Mouse (Mus musculus) small intestine, adult 2 months (tissue): ENCODE measurements around the gene Cltrn. TPM values are rescaled to one million over a fixed set of nuclear protein-coding genes. Genes with fewer than 3 reads are reported as not detected.

Experiments used
- H3K27ac ChIP-seq: fragments of 200-500 bp; 2 replicates; pipeline ENCODE4 v1.5.1; 2012; ENCODE audit warnings: low read depth, low read length, control low read depth, inconsistent platforms; ENCODE audit not compliant: insufficient read depth
- H3K27me3 ChIP-seq: fragments of 200-500 bp; 2 replicates; pipeline ENCODE4 v1.6.1; 2012; ENCODE audit warnings: mild to moderate bottlenecking, moderate library complexity, low read length, inconsistent platforms; ENCODE audit not compliant: control insufficient read depth, insufficient read depth
- H3K36me3 ChIP-seq: fragments of 200-500 bp; 2 replicates; pipeline ENCODE4 v1.6.1; 2012; ENCODE audit warnings: mild to moderate bottlenecking, low read length, control low read depth, inconsistent platforms; ENCODE audit not compliant: control insufficient read depth, insufficient read depth
- H3K4me1 ChIP-seq: fragments of 200-500 bp; 2 replicates; pipeline ENCODE4 v1.6.1; 2012; ENCODE audit warnings: low read length, inconsistent platforms, mixed read lengths; ENCODE audit not compliant: control insufficient read depth, insufficient read depth, insufficient read length
- H3K4me3 ChIP-seq: fragments of 200-500 bp; 2 replicates; pipeline ENCODE4 v1.5.1; 2012; ENCODE audit warnings: low read depth, mild to moderate bottlenecking, control low read depth, inconsistent platforms, low read length, moderate library complexity
- CTCF ChIP-seq: fragments of 200-500 bp; IDR thresholded peaks from 2 replicates; pipeline ENCODE4 v1.5.1; 2012; ENCODE audit warnings: low read depth, mild to moderate bottlenecking, control low read depth, inconsistent platforms, low read length, moderate library complexity, mixed read lengths; ENCODE audit not compliant: insufficient replicate concordance, insufficient read length; ENCODE audit errors: extremely low read depth
- POLR2A ChIP-seq: fragments of 200-500 bp; IDR thresholded peaks from 2 replicates; pipeline ENCODE4 v1.6.1; 2012; ENCODE audit warnings: low read depth, mild to moderate bottlenecking, control low read depth, inconsistent platforms, low read length, moderate library complexity
- WGBS: fragments of 180-500 bp; shearing (Covaris S2); methylation state at CpG from one replicate; pipeline ENCODE4 v1.1.7; 2018; 5-methylcytosine and 5-hydroxymethylcytosine counted together
- polyA plus RNA-seq: library from polyadenylated mRNA; depleted of rRNA; stranded (reverse); fragments of >200 nt; gene quantifications from 2 replicates; pipeline ENCODE4 v1.2.3, GENCODE M21; 2012; rRNA removed

The Cltrn gene
- polyA plus RNA-seq, 1 experiment: not detected

DNA sequence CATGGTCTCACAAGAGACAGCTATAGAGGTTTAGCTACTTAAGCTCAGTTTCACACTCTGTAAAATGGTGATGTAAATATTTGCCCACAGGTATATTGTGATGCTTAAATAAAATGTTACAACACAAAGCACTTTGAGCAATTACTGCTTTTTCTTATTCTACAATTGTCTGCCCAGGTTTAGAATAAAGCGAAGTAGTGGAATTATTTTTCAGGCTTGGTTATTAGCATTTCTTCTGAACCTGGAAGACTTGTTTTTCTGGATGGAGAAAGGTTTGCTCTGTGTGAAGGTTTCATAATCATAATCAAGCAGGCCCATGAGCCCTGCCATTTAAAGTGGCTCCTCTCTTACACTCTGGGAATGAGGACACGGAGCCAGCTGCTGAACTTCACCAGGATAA is 50.4 kb downstream of the Cltrn start, which contains the start of gene Ace2:
Gene Ace2 (plus strand): TSS at position 301 of the 400 bp plus-strand sequence.
- TF ChIP-seq POLR2A: no peak
- no peak for TF ChIP-seq CTCF
- H3K36me3 ChIP-seq: peaks cover 5% of the 10 kb centered on the region
- no peaks in the 10 kb centered on the region for H3K27me3 ChIP-seq
- 90% methylated on average over 2 of the region's 2 CpGs for WGBS
- H3K4me1 ChIP-seq: peaks cover 2% of the 10 kb centered on the region; the same call in 1 of the 2 replicates
- H3K27ac ChIP-seq: peak within 1 kb of the TSS; percentile 65
- no peak within 1 kb of the TSS for H3K4me3 ChIP-seq

DNA sequence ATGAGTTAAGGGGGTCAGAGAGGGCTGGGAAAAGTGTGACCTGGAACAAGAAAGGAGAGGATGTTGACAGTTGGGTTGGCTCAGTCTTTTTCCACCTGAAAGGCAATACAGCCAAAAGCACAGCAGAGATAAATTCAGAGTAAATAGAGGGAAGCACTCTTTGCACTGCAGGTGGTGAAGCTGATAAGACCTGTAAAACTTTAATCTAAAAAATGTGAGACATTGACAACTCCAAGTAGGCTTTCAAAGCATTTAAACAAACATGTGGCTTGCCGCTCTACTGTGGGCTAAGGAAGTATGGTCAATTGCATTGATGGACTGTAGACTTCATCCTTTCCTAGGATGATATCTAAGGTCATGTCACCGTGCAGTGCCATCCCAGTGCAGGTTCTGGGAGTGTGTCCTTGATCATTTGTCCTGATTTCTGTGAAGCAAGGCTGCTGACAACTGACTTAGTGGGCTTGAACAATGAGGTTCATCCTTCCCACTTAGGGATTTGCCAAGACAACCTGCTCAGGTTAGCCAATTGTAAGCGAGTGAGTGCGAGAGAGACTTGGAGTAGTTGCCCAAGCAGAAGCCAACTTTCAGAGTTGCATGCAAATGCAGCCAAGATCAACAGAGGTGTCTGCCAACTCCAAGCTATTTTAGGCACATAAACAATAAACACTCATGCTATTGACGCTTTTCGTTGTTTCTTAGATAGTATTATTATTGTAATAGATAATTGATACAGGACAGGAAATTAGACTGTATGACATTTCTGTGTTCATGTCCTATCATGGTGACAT is 57.0 kb downstream of the Cltrn start:
- TF ChIP-seq POLR2A (no peak), CTCF (no peak)
- peaks cover 18% of the 10 kb centered on the region for H3K36me3 ChIP-seq
- 33% methylated on average over 6 of the region's 6 CpGs for WGBS
- H3K27me3 ChIP-seq: no peaks in the 10 kb centered on the region
- peaks cover 4% of the 10 kb centered on the region; the same call in 1 of the 2 replicates for H3K4me1 ChIP-seq
- H3K27ac ChIP-seq: peak overlapping the region; percentile 82
- peak overlapping the region; percentile 44; the same call in 1 of the 2 replicates for H3K4me3 ChIP-seq

DNA sequence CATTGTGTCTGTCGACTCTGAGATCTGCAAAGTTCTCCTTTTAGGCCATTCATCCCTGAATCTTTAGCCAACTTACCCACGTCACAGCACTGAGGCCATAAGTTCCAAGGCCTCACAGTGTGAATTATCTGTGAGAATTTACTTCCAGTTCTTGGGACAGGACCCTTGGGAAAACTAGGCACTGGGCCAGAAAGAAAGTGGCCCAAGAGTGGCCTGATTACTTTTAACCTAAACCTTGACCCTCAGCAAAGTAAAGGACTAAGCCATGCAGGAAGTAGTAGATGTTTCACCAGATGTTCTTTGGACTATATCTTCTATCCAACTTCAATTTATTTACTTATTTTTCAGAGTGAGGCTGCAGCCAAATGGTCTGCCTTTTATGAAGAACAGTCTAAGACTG is 64.1 kb downstream of the Cltrn start:
- peak overlapping the region; percentile 49; the same call in 1 of the 2 replicates for H3K27ac ChIP-seq
- TF ChIP-seq POLR2A (no peak), CTCF (no peak)
- no peak overlapping the region for H3K4me3 ChIP-seq
- peaks cover 22% of the 10 kb centered on the region; the same call in 1 of the 2 replicates for H3K36me3 ChIP-seq
- peaks cover 3% of the 10 kb centered on the region; the same call in 1 of the 2 replicates for H3K4me1 ChIP-seq
- no peaks in the 10 kb centered on the region for H3K27me3 ChIP-seq
- WGBS: 43% methylated on average over 2 of the region's 2 CpGs

DNA sequence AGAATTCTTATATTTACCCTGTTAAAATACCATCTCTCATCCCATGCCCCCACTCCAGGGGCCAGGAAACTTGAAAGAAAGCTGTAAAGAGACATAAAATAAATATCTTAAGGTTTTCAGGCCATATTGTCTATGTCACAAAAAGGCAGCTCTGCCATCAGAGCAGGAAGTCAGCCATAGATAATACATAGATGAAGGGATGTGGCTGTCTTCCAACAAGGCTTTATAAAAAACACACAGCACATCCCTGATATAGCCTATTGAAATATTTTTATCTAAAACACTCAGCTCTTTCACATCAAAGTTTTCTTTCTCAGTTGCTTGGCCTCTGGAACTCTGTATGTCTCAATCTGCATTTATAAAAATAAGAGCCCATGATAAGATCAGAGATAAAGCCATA is 65.0 kb downstream of the Cltrn start:
- TF ChIP-seq POLR2A (no peak), CTCF (no peak)
- H3K4me3 ChIP-seq: no peak overlapping the region
- peaks cover 3% of the 10 kb centered on the region; the same call in 1 of the 2 replicates for H3K4me1 ChIP-seq
- H3K27me3 ChIP-seq: no peaks in the 10 kb centered on the region
- H3K36me3 ChIP-seq: peaks cover 22% of the 10 kb centered on the region; the same call in 1 of the 2 replicates
- no peak overlapping the region for H3K27ac ChIP-seq

DNA sequence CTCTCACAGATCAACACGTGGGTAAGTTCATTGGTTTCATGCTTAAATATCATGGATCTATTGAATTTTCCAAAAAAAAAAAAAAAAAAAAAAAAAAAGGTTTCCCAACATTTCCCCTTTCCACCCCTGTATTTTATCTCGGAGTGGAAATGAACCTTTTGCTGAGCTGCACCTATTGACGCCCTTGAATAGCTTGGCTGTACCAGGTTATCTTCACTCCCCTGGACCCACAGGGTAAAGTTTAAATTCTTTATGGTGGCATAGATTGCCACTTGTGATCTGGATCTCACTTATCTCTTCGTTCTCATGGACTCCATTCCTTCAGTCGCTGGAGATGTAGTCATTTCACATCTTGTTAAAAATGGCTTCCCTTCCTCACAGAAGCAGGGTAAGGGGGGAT is 66.0 kb downstream of the Cltrn start:
- no peak overlapping the region for H3K27ac ChIP-seq
- WGBS: 38% methylated on average over 5 of the region's 5 CpGs
- peaks cover 23% of the 10 kb centered on the region; the same call in 1 of the 2 replicates for H3K36me3 ChIP-seq
- H3K4me1 ChIP-seq: peaks cover 3% of the 10 kb centered on the region; the same call in 1 of the 2 replicates
- no peak for TF ChIP-seq POLR2A
- TF ChIP-seq CTCF: no peak
- no peaks in the 10 kb centered on the region for H3K27me3 ChIP-seq
- H3K4me3 ChIP-seq: no peak overlapping the region

DNA sequence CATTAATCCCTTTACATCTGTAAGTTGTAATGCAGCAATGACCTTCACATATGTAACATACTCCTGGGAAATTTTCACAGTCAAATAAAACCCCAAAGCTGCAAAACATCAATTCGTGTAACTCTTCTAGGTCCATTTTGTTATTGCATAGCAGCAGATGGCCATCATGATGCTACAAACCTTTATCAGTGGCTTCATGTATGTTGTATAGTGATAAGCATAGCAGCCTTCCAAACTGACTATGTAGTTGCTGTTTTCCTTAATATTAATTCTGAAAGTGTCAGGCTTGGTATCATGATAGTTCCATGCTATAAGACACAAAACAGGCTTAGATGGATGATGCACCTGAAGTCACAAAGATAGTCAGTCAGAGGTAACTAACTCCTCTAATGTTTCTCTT is 76.1 kb downstream of the Cltrn start:
- Histone ChIP-seq H3K4me1 (no peaks in the 10 kb centered on the region), H3K27me3 (no peaks in the 10 kb centered on the region), H3K36me3 (peaks cover 23% of the 10 kb centered on the region), H3K27ac (no peak overlapping the region), H3K4me3 (no peak overlapping the region)
- TF ChIP-seq CTCF (no peak), POLR2A (no peak)
- WGBS: 91% methylated on average over 1 of the region's 1 CpGs

Other genes with a start within 250 kb of the Cltrn start
- gene Ap1s2, start 179.8 kb upstream of the Cltrn start, polyA plus RNA-seq: 0.13 and 0.18 TPM in 2 replicates
- gene Zrsr2, start 130.2 kb upstream of the Cltrn start, polyA plus RNA-seq: 1.4 and 6.5 TPM in 2 replicates
- 0.16 and 0.33 TPM in 2 replicates for gene Car5b, start 60.8 kb upstream of the Cltrn start, polyA plus RNA-seq
- gene Siah1b, start 12.3 kb upstream of the Cltrn start, polyA plus RNA-seq: 3.5 and 4.2 TPM in 2 replicates
- 16.8 and 82.4 TPM in 2 replicates for gene Ace2, start 50.5 kb downstream of the Cltrn start, polyA plus RNA-seq
- gene Bmx, start 169.4 kb downstream of the Cltrn start, polyA plus RNA-seq: 0.10 and 0.30 TPM in 2 replicates
- 0.53 and 0.99 TPM in 2 replicates for gene Pir, start 180.5 kb downstream of the Cltrn start, polyA plus RNA-seq